Mouse (Mus musculus) liver, embryonic 15.5 days (tissue): ENCODE data around the gene F2r. TPM values are rescaled to one million over a fixed set of nuclear protein-coding genes. Genes with fewer than 3 reads are reported as not detected.

Source experiments
- ATAC-seq: fragments of 200-750 bp; cut with Nextera tagmentation; 2 replicates; pipeline ENCODE4 v1.8.0; 2017; ENCODE audit warnings: moderate number of reproducible peaks, mild to moderate bottlenecking, moderate library complexity; ENCODE audit not compliant: insufficient read depth
- H3K27ac ChIP-seq: fragments of 300-500 bp; sonication (generic); replicated peaks from 2 replicates; pipeline ENCODE4 v1.5.1; 2015; ENCODE audit warnings: mild to moderate bottlenecking, inconsistent platforms
- H3K27me3 ChIP-seq: fragments of 300-500 bp; sonication (generic); 2 replicates; pipeline ENCODE4 v1.6.1; 2015; ENCODE audit warnings: mild to moderate bottlenecking, inconsistent platforms
- H3K36me3 ChIP-seq: fragments of 300-500 bp; sonication (generic); replicated peaks from 2 replicates; pipeline ENCODE4 v1.6.1; 2015; ENCODE audit warnings: moderate library complexity, mild to moderate bottlenecking, inconsistent platforms
- H3K4me1 ChIP-seq: fragments of 300-500 bp; sonication (generic); replicated peaks from 2 replicates; pipeline ENCODE4 v1.6.1; 2015; ENCODE audit warnings: inconsistent platforms
- H3K4me2 ChIP-seq: fragments of 300-500 bp; sonication (generic); 2 replicates; pipeline ENCODE4 v1.6.1; 2015; ENCODE audit warnings: moderate library complexity, mild to moderate bottlenecking, inconsistent platforms
- H3K4me3 ChIP-seq: fragments of 300-500 bp; sonication (generic); replicated peaks from 2 replicates; pipeline ENCODE4 v1.5.1; 2015; ENCODE audit warnings: mild to moderate bottlenecking, inconsistent platforms
- H3K9ac ChIP-seq: fragments of 300-500 bp; sonication (generic); 2 replicates; pipeline ENCODE4 v1.6.1; 2015; ENCODE audit warnings: moderate library complexity, mild to moderate bottlenecking, inconsistent platforms
- H3K9me3 ChIP-seq: fragments of 300-500 bp; sonication (generic); replicated peaks from 2 replicates; pipeline ENCODE4 v1.6.1; 2016; ENCODE audit warnings: inconsistent platforms
- WGBS: fragments of 180-500 bp; shearing (Covaris S2); methylation state at CpG from one replicate; pipeline ENCODE4 v1.1.7; 2015; ENCODE audit warnings: mixed read lengths; ENCODE audit not compliant: insufficient replicate concordance; 5-methylcytosine and 5-hydroxymethylcytosine counted together
- polyA plus RNA-seq: library from polyadenylated mRNA; unstranded; fragments of >200 nt; fragmentation: Nextera tagmentation; extraction: Ambion mirVana; gene quantifications from 2 replicates; pipeline ENCODE4 v1.2.1, GENCODE M21; 2015

F2r gene
- polyA plus RNA-seq, 1 experiment from 2014 or later = 32.3 TPM

GRCm38 (mm10) chr13:95595411-95595810, 22.9 kb downstream of the F2r start:
- Histone ChIP-seq H3K27me3 (peaks cover 29% of the 10 kb centered on the region), H3K4me1 (no peaks in the 10 kb centered on the region; the same call in 1 of the 2 replicates), H3K4me2 (no peak overlapping the region), H3K27ac (no peak overlapping the region), H3K9ac (no peak overlapping the region), H3K9me3 (no peaks in the 10 kb centered on the region), H3K4me3 (no peak overlapping the region), H3K36me3 (no peaks in the 10 kb centered on the region; the same call in 1 of the 2 replicates)
- WGBS = 59% methylated on average over 7 of the region's 7 CpGs
- ATAC-seq = no peak

GRCm38 (mm10) chr13:95592860-95593259, 25.4 kb downstream of the F2r start:
- WGBS = 13% methylated on average over 10 of the region's 10 CpGs

DNA sequence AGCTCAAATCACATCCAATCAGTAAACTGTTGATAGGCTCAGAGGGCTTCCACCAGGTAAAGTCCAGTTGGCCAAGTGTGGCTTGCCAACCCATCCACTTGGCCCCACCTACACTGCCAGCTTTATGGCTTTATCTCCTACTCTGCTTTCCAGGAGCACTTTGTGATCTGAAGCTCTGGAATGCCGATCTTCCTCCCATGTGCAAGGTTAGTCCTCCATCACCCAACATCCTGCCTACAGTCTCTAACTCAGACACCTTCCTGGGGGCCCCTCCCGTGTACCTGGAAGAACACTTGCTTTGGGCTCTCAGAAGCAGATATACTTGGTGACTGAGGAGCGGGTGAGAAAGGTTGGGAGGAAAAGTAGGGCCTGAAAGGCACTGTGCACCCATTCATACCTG, 26.7 kb downstream of the F2r start:
- Histone ChIP-seq H3K4me3 (no peak overlapping the region), H3K36me3 (no peaks in the 10 kb centered on the region), H3K4me1 (no peaks in the 10 kb centered on the region), H3K4me2 (no peak overlapping the region), H3K9ac (no peak overlapping the region), H3K27me3 (peaks cover 64% of the 10 kb centered on the region), H3K27ac (no peak overlapping the region), H3K9me3 (no peaks in the 10 kb centered on the region)
- ATAC-seq = no peak
- WGBS = 70% methylated on average over 3 of the region's 3 CpGs

More at GRCm38 (mm10) chr13:95592860-95593259, 25.4 kb downstream of the F2r start:
- Histone ChIP-seq H3K4me1 (no peaks in the 10 kb centered on the region), H3K4me2 (no peak overlapping the region), H3K27ac (no peak overlapping the region), H3K36me3 (no peaks in the 10 kb centered on the region), H3K9me3 (no peaks in the 10 kb centered on the region), H3K4me3 (no peak overlapping the region), H3K9ac (no peak overlapping the region), H3K27me3 (peaks cover 53% of the 10 kb centered on the region)
- no peak for ATAC-seq

GRCm38 (mm10) chr13:95587628-95588027, 30.7 kb downstream of the F2r start:
- Histone ChIP-seq H3K4me3 (no peak overlapping the region), H3K9me3 (no peaks in the 10 kb centered on the region), H3K9ac (no peak overlapping the region), H3K4me2 (no peak overlapping the region), H3K27me3 (peaks cover 75% of the 10 kb centered on the region), H3K27ac (no peak overlapping the region), H3K36me3 (no peaks in the 10 kb centered on the region), H3K4me1 (no peaks in the 10 kb centered on the region)
- WGBS = 68% methylated on average over 4 of the region's 4 CpGs
- ATAC-seq = no peak

- ATAC-seq = no peak
Measured at GRCm38 (mm10) chr13:95584898-95585297, 33.4 kb downstream of the F2r start.

DNA sequence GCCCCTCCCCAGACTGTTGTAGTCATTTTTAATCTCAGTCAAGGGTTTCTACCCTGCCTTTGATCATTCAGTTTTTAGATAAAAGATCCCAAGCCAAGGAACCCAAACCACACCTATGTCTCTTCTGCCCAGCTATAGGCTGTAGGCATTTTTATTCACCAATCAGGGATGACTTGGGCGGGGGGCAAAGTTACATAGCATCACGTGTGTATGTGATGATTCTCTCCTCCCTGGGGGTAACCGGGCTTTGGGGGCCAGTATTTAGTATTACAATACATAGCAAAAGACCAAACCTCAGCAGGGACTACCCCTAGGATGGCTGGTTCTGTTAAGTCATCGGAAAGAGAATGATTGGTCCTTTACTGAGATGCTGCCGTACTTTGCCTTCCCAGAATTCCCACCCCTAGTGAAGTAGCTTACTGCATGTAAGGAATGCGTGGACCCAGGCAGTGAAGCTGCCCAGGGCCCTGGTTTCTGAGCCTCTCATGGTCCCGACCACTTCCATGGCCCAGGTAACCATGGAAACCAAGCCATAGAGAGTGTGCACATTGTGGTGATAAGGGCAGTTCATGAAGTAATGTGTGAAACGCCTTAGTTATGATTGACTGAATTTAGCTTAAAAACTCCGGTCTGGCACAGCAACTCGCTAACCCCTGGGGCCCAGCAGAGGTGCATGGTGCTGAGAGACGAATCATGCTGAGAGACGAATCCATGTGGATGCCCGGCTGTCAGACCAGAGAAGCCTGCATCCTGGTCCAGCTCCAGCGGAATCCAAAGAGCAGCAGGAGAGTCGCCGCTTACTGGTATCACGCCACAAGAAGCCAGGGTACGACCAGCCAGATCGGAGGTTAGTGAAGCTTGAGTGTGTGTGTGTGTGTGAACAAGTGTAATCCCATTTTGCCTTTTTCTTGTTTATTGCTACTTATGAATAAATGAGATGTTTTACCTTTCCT, 34.8 kb downstream of the F2r start:
- no peak for ATAC-seq
- 62% methylated on average over 19 of the region's 19 CpGs for WGBS
- Histone ChIP-seq H3K4me2 (no peak overlapping the region), H3K9me3 (no peaks in the 10 kb centered on the region), H3K9ac (no peak overlapping the region), H3K27me3 (peaks cover 35% of the 10 kb centered on the region), H3K4me1 (no peaks in the 10 kb centered on the region), H3K36me3 (no peaks in the 10 kb centered on the region), H3K27ac (no peak overlapping the region), H3K4me3 (no peak overlapping the region)

More at GRCm38 (mm10) chr13:95584898-95585297, 33.4 kb downstream of the F2r start:
- Histone ChIP-seq H3K4me1 (no peaks in the 10 kb centered on the region), H3K36me3 (no peaks in the 10 kb centered on the region), H3K27me3 (peaks cover 49% of the 10 kb centered on the region), H3K4me3 (no peak overlapping the region), H3K9me3 (no peaks in the 10 kb centered on the region), H3K27ac (no peak overlapping the region), H3K4me2 (no peak overlapping the region), H3K9ac (no peak overlapping the region)
- WGBS = 63% methylated on average over 5 of the region's 5 CpGs

GRCm38 (mm10) chr13:95581850-95582249, 36.4 kb downstream of the F2r start:
- ATAC-seq = no peak
- Histone ChIP-seq H3K4me3 (no peak overlapping the region), H3K36me3 (no peaks in the 10 kb centered on the region), H3K9me3 (no peaks in the 10 kb centered on the region), H3K27ac (no peak overlapping the region), H3K4me1 (no peaks in the 10 kb centered on the region), H3K4me2 (no peak overlapping the region), H3K27me3 (peaks cover 26% of the 10 kb centered on the region), H3K9ac (no peak overlapping the region)
- 45% methylated on average over 1 of the region's 1 CpGs for WGBS

- Histone ChIP-seq H3K4me2 (no peak overlapping the region), H3K27ac (no peak overlapping the region), H3K27me3 (peaks cover 8% of the 10 kb centered on the region; the same call in 1 of the 2 replicates), H3K4me3 (no peak overlapping the region), H3K9me3 (no peaks in the 10 kb centered on the region), H3K9ac (no peak overlapping the region), H3K36me3 (no peaks in the 10 kb centered on the region), H3K4me1 (no peaks in the 10 kb centered on the region)
- no peak for ATAC-seq
- 69% methylated on average over 5 of the region's 5 CpGs for WGBS
Measured at GRCm38 (mm10) chr13:95578016-95578697, 40.1 kb downstream of the F2r start.

GRCm38 (mm10) chr13:95570877-95571276, 47.4 kb downstream of the F2r start:
- WGBS = 82% methylated on average over 4 of the region's 4 CpGs

GRCm38 (mm10) chr13:95569326-95569725, 49.0 kb downstream of the F2r start:
- no peaks in the 10 kb centered on the region for H3K9me3 ChIP-seq
- no peak overlapping the region for H3K4me2 ChIP-seq
- ATAC-seq = no peak
- H3K27me3 ChIP-seq = 0 out of 2 replicates have a peak, but pooled peaks cover 5% of the 10 kb centered on the region
- no peak overlapping the region for H3K9ac ChIP-seq
- H3K4me3 ChIP-seq = no peak overlapping the region
- H3K27ac ChIP-seq = no peak overlapping the region
- H3K36me3 ChIP-seq = no peaks in the 10 kb centered on the region
- peaks cover 19% of the 10 kb centered on the region for H3K4me1 ChIP-seq

More at GRCm38 (mm10) chr13:95570877-95571276, 47.4 kb downstream of the F2r start:
- H3K27me3 ChIP-seq = 0 out of 2 replicates have a peak, but pooled peaks cover 3% of the 10 kb centered on the region
- no peak overlapping the region for H3K9ac ChIP-seq
- H3K36me3 ChIP-seq = no peaks in the 10 kb centered on the region
- H3K9me3 ChIP-seq = no peaks in the 10 kb centered on the region
- H3K4me3 ChIP-seq = no peak overlapping the region
- no peak overlapping the region for H3K27ac ChIP-seq
- ATAC-seq = no peak
- peaks cover 13% of the 10 kb centered on the region for H3K4me1 ChIP-seq
- no peak overlapping the region for H3K4me2 ChIP-seq

- no peak overlapping the region for H3K4me2 ChIP-seq
- no peaks in the 10 kb centered on the region for H3K36me3 ChIP-seq
- H3K27ac ChIP-seq = no peak overlapping the region
- H3K4me1 ChIP-seq = peaks cover 19% of the 10 kb centered on the region
- H3K9ac ChIP-seq = no peak overlapping the region
- ATAC-seq = no peak
- no peak overlapping the region for H3K4me3 ChIP-seq
- 87% methylated on average over 3 of the region's 3 CpGs for WGBS
- H3K9me3 ChIP-seq = no peaks in the 10 kb centered on the region
- 0 out of 2 replicates have a peak, but pooled peaks cover 5% of the 10 kb centered on the region for H3K27me3 ChIP-seq
Measured at GRCm38 (mm10) chr13:95568336-95568735, 50.0 kb downstream of the F2r start.
